ENCODE assay signal across 8 mouse cellular contexts in the genomic region with DNA sequence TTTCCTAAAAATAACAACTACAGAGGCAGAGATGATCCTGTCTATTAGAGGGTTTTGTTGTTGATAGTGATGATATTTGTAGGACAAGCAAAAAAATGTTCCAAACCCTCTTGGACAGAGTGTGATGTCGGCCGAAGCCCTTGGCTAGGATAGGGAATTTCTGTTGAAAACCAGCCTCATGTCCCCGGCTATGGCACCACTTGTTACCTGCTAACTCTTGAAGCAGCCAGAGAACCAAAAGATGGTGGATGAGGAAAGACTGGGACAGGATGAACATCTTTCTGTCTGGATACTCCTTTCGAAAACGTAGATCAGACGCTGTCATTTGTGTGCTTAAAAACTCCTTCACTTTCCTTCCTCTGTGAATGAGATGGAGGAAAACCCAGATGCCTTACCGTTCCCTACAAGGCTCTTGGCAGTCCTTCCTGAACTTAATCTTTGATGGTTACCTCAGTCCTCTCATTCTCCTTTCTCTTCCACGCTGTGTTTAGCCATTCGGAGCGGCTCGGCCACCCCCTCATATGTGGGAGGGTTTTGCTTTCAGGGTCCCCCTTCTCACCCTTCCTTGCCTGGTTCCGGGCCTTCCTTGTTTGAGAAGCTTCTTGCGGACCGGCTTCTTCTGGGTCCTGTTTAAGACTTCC. TPM values are rescaled to one million over a fixed set of nuclear protein-coding genes. Genes with fewer than 3 reads are reported as not detected.
DNase-seq lines count a peak whose midpoint lies in the region; ATAC-seq lines count a peak whose summit lies in the region.

No protein-coding gene starts in this region.

- WGBS in forebrain, embryonic 15.5 days = 53% methylated on average over 14 of the region's 14 CpGs
- 74% methylated on average over 14 of the region's 14 CpGs for WGBS in liver, embryonic 11.5 days

- DNase-seq in cerebellum, adult 8-10 months = peak; percentile 14
- no peak for DNase-seq in cerebellum, adult 11 months
- DNase-seq in 3T3-L1 (ENCODE audit: low read depth, low spot score) = peak; percentile 43
- DNase-seq in liver, embryonic 11.5 days (ENCODE audit: low spot score) = no peak
- no peak for DNase-seq in frontal cortex, adult 2 months (ENCODE audit: extremely low spot score in 1 of 2, low spot score in 1 of 2)
- DNase-seq in MN1 (ENCODE audit: low spot score) = no peak
- no peak for DNase-seq in left cerebral cortex, postnatal 4 days

- H3K9me3 ChIP-seq in forebrain, embryonic 15.5 days = no peaks in the 10 kb centered on the region
- no peaks in the 10 kb centered on the region for H3K9me3 ChIP-seq in liver, embryonic 11.5 days (ENCODE audit: control insufficient read depth, low read length)

- H3K36me3 ChIP-seq in forebrain, embryonic 15.5 days = no peaks in the 10 kb centered on the region
- no peaks in the 10 kb centered on the region for H3K36me3 ChIP-seq in liver, embryonic 11.5 days (ENCODE audit: control insufficient read depth, insufficient read depth, low read length)

- peak overlapping the region; percentile 89 for H3K4me3 ChIP-seq in forebrain, embryonic 15.5 days
- peak overlapping the region; percentile 87 for H3K4me3 ChIP-seq in liver, embryonic 11.5 days (ENCODE audit: low read depth, low read length)

- H3K4me1 ChIP-seq in forebrain, embryonic 15.5 days = peaks cover 48% of the 10 kb centered on the region
- peaks cover 35% of the 10 kb centered on the region for H3K4me1 ChIP-seq in liver, embryonic 11.5 days (replicated peaks; ENCODE audit: control insufficient read depth, insufficient read depth, low read length)

- no peaks in the 10 kb centered on the region for H3K27me3 ChIP-seq in forebrain, embryonic 15.5 days
- H3K27me3 ChIP-seq in liver, embryonic 11.5 days (replicated peaks; ENCODE audit: control insufficient read depth, insufficient read depth, low read length) = no peaks in the 10 kb centered on the region

- no peak for ATAC-seq in forebrain, embryonic 15.5 days (replicated peaks)
- no peak for ATAC-seq in liver, embryonic 11.5 days (replicated peaks; ENCODE audit: low FRiP score)

- peak overlapping the region; percentile 75 for H3K4me2 ChIP-seq in forebrain, embryonic 15.5 days (replicated peaks)
- peak overlapping the region; percentile 95 for H3K4me2 ChIP-seq in liver, embryonic 11.5 days

- peak overlapping the region; percentile 74 for H3K9ac ChIP-seq in forebrain, embryonic 15.5 days (replicated peaks)
- H3K9ac ChIP-seq in liver, embryonic 11.5 days (ENCODE audit: low read depth, low read length) = peak overlapping the region; percentile 81

- no peak overlapping the region for H3K27ac ChIP-seq in forebrain, embryonic 15.5 days (replicated peaks)
- H3K27ac ChIP-seq in liver, embryonic 11.5 days (ENCODE audit: low read depth, low read length) = no peak overlapping the region

- intact Hi-C loops in left cerebral cortex, postnatal 4 days (cut with DNase I) = loop anchor here (5.0 kb wide), 1 partner anchor 71 kb away; no protein-coding TSS in a partner anchor

RNA-seq across cellular contexts. Expression of a gene that starts 1.1 kb away (rescaled TPM):
- polyA plus RNA-seq in forebrain, embryonic 15.5 days (2015; fragmentation: Nextera tagmentation; extraction: Ambion mirVana) = 146 and 160 TPM in 2 replicates
- 66.2 and 69.7 TPM in 2 replicates for polyA plus RNA-seq in liver, embryonic 11.5 days (2014; fragmentation: Nextera tagmentation; extraction: Ambion mirVana)
- 143 and 161 TPM in 2 replicates for polyA plus RNA-seq in frontal cortex, adult 2 months (2012; rRNA removed)
- total RNA-seq in left cerebral cortex, postnatal 4 days (2021) = 100 to 1,000 TPM; 243 to 247 TPM

RNA-seq across cellular contexts. Expression of a gene that starts 26.7 kb away (rescaled TPM):
- 12.4 and 12.8 TPM in 2 replicates for polyA plus RNA-seq in forebrain, embryonic 15.5 days (2015; fragmentation: Nextera tagmentation; extraction: Ambion mirVana)
- 7.6 and 7.8 TPM in 2 replicates for polyA plus RNA-seq in liver, embryonic 11.5 days (2014; fragmentation: Nextera tagmentation; extraction: Ambion mirVana)
- 22.7 and 24.3 TPM in 2 replicates for polyA plus RNA-seq in frontal cortex, adult 2 months (2012; rRNA removed)
- total RNA-seq in left cerebral cortex, postnatal 4 days (2021) = 10 to 100 TPM; 31.7 to 33.2 TPM

RNA-seq across cellular contexts. Expression of a gene that starts 27.1 kb away (rescaled TPM):
- polyA plus RNA-seq in forebrain, embryonic 15.5 days (2015; fragmentation: Nextera tagmentation; extraction: Ambion mirVana) = 116 and 119 TPM in 2 replicates
- polyA plus RNA-seq in liver, embryonic 11.5 days (2014; fragmentation: Nextera tagmentation; extraction: Ambion mirVana) = 69.6 and 80.5 TPM in 2 replicates
- polyA plus RNA-seq in frontal cortex, adult 2 months (2012; rRNA removed) = 98.1 and 115 TPM in 2 replicates
- total RNA-seq in left cerebral cortex, postnatal 4 days (2021) = 100 to 1,000 TPM in 1 of 2 experiments, 10 to 100 TPM in 1; 96.4 to 113 TPM

RNA-seq across cellular contexts. Expression of a gene that starts 44.9 kb away (rescaled TPM):
- polyA plus RNA-seq in forebrain, embryonic 15.5 days (2015; fragmentation: Nextera tagmentation; extraction: Ambion mirVana) = not detected in 2 replicates
- not detected in 2 replicates for polyA plus RNA-seq in liver, embryonic 11.5 days (2014; fragmentation: Nextera tagmentation; extraction: Ambion mirVana)
- not detected in 2 replicates for polyA plus RNA-seq in frontal cortex, adult 2 months (2012; rRNA removed)
- not detected for total RNA-seq in left cerebral cortex, postnatal 4 days (2021)

RNA-seq across cellular contexts. Expression of a gene that starts 46.1 kb away (rescaled TPM):
- 0.42 and 0.45 TPM in 2 replicates for polyA plus RNA-seq in forebrain, embryonic 15.5 days (2015; fragmentation: Nextera tagmentation; extraction: Ambion mirVana)
- not detected in 2 replicates for polyA plus RNA-seq in liver, embryonic 11.5 days (2014; fragmentation: Nextera tagmentation; extraction: Ambion mirVana)
- not detected in 2 replicates for polyA plus RNA-seq in frontal cortex, adult 2 months (2012; rRNA removed)
- not detected for total RNA-seq in left cerebral cortex, postnatal 4 days (2021)

Comparison
In these comparisons a context has a peak if more than half of its experiments do, and no peak if none do; other contexts are left out.
1. DNase-seq: peak in cerebellum, adult 8-10 months (single experiment) and 3T3-L1 (single experiment); none in cerebellum, adult 11 months (single experiment), liver, embryonic 11.5 days (single experiment), frontal cortex, adult 2 months (0 of 2), MN1 (single experiment) and left cerebral cortex, postnatal 4 days (single experiment).